Mouse (Mus musculus) cerebellum, adult 18-20 months (tissue): Measurements from ENCODE around the gene Cdk8.

Experiments used
- DNase-seq, 2 experiments: peaks; one replicate each; pipeline ENCODE4 v3.0.0; 2021

Cdk8 gene

DNA sequence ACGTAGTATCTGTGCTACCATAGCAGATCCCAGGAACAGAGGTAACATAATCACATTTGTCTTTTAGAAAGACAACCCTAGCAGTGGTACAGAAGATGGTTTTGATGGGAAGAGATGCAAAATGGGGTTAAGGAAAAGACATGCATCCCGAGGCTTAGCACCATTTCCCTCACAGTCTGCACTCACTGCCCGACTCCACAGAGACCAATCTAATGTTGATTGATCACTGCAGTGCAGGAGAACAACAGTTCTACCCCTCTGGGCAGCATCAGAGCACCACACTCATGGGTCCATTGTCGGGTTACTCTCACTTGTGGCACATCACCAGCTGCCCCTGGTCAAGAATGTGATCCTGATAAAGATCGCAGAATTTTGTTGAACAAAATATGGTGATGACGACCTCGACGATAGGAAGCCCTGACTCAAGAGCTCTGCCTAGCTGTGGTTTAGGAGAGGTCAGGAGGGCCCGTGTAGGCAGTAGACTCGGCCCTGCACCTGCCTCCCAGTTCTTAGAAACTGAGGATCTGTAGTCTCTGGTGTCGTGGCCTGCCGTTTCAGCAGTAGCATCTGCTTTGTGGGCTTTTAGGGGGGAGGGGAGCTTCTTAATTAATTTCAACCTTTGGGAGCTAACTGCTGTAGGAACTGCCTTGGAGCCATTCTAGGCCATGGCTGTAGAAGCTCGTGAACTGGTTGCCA lies 51.0 kb downstream of the Cdk8 start:
- DNase-seq: no peak

DNA sequence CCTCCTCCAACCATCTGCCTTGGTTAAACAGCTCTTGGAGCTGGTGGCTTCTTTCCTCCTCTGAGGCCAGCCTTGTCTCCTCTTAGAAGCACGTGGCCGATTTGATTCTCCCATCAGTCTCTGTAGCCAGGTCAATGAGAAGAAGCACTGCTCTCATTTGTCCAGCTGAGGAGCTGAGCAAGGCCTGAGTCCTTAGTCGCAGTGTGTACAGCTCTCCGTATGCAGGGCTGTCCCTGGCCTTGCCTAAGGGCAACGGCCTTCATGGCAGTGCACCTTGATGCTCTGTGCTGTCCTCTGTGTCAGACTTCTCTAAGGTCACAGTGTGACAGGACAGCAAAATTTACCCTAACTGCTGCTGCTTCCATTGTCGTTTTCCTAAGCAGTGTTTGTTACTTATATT lies 52.9 kb downstream of the Cdk8 start:
- DNase-seq: no peak

DNA sequence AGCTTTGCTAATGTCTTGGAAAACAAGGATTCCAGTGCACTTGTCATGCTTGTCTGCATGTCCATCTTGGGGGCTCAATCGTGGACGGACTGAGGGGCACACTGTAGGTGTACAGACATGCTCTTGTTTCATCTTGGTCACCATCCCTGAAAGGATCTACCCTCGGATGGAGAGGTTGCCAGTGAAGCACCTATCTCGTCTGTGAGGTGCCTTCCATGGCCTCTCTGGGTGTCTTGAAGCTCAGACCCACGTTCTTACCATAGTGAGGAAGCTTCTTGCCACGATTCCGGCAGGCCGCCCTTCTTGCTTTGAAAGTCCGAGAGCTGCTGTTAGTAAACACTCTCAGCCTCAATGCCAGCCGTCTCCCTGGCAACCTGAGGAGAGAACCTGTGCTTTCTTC lies 56.4 kb downstream of the Cdk8 start:
- DNase-seq: no peak

DNA sequence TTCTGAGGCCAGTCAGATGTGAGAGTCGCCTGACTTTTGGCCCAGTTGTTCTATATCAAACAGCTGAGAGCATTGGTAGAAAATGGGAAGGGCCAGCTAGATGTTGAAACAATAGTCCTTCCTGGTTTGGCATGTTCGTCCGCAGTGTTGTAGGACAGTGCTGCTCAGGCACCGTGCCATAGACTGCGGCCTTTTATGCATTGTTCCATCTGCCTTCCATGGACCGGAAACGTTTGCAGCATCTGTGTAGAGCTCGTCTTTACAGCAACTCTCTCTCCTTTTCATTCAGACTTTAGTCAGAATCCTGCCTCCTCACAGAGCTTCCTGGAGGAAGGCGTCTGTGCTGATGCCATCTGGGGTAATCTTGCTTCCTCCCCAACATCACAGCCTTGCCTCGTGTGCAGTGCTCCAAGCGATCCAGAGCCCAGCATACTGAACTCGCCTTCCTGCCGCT lies 57.0 kb downstream of the Cdk8 start:
- peak; percentile 44 to 57 for DNase-seq

GRCm38 (mm10) chr5:146289921-146290320 lies 58.9 kb downstream of the Cdk8 start:
- DNase-seq: no peak

- no peak for DNase-seq
These were observed 59.4 kb downstream of the Cdk8 start for GRCm38 (mm10) chr5:146290446-146290845.

GRCm38 (mm10) chr5:146291560-146291959 lies 60.5 kb downstream of the Cdk8 start:
- no peak for DNase-seq

DNA sequence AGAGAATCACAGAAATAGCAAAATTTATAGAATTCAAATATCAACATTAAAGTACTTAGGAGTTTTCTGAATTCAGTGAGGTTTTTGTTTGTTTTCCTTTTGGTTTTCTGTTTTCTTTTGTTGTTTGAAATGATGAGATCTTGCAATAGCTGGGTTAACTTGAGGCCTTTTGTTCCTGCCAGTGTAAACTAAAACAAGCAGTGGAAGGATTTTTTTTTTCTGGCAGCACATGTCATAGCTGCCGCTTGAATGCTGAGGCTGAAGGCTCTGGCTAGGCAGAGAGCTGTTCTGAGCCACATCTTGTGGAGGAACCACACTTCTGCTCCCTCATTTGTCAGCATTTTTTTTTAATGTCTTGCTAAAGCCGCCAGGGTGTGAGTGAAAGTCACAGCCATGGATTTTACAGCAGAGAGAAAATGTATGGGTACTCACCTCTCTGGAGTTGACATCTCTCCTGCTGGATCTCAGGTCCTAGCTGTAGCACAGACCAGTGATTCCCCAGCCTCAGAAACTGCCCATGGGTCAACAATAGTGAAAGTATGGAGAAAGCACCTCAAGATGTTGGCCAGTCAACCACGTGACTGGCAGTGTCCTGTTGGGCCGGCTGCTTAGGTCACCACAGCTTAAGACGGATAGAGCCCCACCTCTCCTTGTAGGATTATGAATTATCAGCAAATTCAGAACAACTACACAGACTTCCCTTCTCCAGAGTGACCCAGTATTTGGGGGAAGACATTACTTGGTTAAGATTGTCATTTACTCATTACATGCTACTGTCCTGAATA lies 62.1 kb downstream of the Cdk8 start:
- DNase-seq: no peak

DNA sequence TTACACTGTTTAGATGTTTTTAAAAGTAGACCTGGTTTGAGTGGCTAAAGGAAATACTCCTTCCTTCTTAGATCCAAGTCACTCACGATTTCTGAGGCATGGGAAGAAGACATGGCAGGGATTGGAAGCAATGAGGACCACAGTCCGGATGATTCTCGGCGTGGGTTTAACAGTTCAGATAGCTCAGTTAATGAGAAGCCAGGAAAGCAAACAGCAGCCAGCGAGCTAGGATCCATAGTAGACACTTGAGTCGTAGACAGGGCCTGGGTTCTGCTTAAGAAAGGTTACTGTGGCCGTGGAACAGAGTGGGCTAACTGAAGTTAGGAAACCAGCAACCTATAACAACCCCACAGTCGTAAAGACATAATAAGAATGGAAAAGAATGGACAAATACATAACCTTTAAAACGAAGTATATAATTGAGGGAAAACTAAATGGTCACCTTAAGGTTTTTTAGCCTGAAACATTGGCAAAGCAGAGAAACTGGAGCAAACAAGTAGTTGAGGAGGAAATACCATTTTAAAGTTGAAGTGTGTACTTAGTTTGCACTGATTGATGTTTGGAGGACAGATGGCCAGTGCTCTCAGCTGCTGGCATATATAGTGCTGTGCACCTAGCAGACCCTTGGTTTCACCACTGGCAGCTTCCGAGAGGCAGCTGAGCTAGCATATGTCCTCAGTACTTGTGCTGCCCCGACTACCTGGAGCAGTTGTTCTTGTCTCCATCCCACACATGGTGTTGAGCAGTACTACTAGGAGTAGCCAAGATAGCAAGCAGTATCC lies 63.1 kb downstream of the Cdk8 start:
- no peak for DNase-seq

- no peak for DNase-seq
These were observed 63.8 kb downstream of the Cdk8 start for GRCm38 (mm10) chr5:146294834-146295233.

- no peak for DNase-seq
These were observed 67.9 kb downstream of the Cdk8 start for GRCm38 (mm10) chr5:146298807-146299519.

- DNase-seq: peak; percentile 35 to 53
These were observed 68.5 kb downstream of the Cdk8 start for GRCm38 (mm10) chr5:146299520-146299870.

DNA sequence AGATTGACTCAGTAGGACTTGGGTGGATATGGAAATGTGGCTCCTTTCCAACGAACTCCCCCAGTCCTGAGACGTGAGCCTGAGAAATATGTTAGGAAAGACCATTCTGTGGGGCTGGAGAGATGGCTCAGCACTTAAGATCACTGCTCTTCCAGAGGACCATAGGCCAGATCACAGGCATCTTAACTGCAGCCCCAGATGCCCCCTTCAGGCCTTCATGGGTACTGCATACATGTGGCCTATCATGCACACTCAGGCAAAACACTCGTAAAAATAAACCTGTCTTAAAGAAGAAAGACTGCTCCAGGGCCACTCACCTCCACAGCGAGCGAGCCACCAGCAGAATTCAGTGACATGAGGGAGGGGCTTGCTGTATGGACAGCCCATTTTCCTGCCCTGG lies 72.4 kb downstream of the Cdk8 start:
- DNase-seq: peak; percentile 68 to 80

- DNase-seq: no peak
These were observed 76.2 kb downstream of the Cdk8 start for GRCm38 (mm10) chr5:146307046-146307743.

DNA sequence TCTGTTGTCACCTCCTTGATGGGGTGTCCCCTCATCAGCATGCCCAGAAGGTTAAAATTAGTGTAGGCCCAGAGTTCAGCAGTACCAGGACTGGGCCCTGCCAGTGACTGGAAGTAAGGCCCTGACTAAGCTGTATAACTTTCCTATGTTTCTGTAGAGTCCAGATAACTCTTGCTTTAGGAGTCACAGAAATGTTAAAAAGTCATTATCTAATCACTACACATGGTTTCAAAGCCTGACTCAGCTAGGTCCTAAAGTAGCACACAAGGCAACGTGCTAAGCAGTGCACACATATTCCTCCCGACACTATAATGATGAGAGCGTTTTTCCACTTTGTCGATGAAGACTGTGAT lies 76.7 kb downstream of the Cdk8 start:
- DNase-seq: no peak

- no peak for DNase-seq
These were observed 83.5 kb downstream of the Cdk8 start for GRCm38 (mm10) chr5:146314538-146314937.

- DNase-seq: peak in 1 of 2 experiments; percentile 16
These were observed 84.4 kb downstream of the Cdk8 start for GRCm38 (mm10) chr5:146315268-146315921.

DNA sequence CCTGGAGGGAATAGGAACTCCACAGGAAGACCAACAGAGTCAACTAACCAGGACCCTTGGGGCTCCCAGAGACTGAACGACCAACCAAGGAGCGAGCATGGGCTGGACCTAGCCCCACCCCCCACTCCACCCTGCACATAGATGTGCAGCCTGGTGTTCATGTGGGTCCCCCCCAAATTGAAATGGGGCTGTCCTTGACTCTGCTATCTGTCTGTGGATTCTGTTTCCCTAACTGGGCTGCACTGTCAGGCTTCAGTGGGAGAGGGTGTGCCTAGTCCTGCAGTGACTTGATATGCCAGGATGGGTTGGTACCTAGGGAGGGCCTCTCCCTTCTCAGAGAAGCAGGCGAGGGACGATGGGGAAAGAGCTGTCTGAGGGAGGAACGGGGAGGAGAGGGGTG lies 85.3 kb downstream of the Cdk8 start:
- DNase-seq: no peak

DNA sequence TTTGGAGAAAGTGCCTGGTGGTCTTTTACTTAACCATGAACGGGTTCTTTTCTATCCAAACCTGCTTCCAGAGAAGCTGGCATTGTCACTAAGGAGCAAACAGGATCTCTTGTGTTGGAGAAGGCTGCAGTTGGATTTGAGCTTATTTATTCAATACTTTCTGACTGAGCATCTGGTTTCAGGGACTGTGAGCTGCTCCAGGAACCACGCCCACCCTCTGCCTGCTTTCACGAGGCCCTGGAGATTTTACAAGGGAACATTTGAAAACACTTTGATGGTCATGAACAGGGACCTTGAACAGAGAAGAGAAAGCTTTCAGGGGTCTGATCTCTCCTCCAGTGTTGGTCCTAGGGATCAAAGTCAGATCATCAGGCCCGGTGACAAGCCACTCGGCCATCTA lies 87.0 kb downstream of the Cdk8 start:
- DNase-seq: no peak

GRCm38 (mm10) chr5:146318461-146318860 lies 87.4 kb downstream of the Cdk8 start:
- no peak for DNase-seq

- DNase-seq: no peak
These were observed 97.9 kb downstream of the Cdk8 start for GRCm38 (mm10) chr5:146328941-146329340.

GRCm38 (mm10) chr5:146329541-146329940 lies 98.5 kb downstream of the Cdk8 start:
- DNase-seq: no peak
